Mouse (Mus musculus) embryonic fibroblast, embryonic 13.5 days (primary cell): ENCODE data around the gene Slc22a23.

Experiments
- CTCF ChIP-seq: IDR thresholded peaks from 2 replicates; pipeline ENCODE4 v1.5.1; 2011; ENCODE audit warnings: mild to moderate bottlenecking, control low read depth, low read length, moderate library complexity, borderline replicate concordance; ENCODE audit not compliant: insufficient read depth
- POLR2A ChIP-seq: IDR thresholded peaks from 2 replicates; pipeline ENCODE4 v1.6.1; 2011; ENCODE audit warnings: low read depth, mild to moderate bottlenecking, control low read depth, low read length, moderate library complexity

GRCm38 (mm10) chr13:34307696-34308603, 37.0 kb downstream of the Slc22a23 start:
- TF ChIP-seq POLR2A, result no peak
- TF ChIP-seq CTCF, result no peak
